21 mouse cellular contexts compared by ENCODE assay signal in the genomic region with DNA sequence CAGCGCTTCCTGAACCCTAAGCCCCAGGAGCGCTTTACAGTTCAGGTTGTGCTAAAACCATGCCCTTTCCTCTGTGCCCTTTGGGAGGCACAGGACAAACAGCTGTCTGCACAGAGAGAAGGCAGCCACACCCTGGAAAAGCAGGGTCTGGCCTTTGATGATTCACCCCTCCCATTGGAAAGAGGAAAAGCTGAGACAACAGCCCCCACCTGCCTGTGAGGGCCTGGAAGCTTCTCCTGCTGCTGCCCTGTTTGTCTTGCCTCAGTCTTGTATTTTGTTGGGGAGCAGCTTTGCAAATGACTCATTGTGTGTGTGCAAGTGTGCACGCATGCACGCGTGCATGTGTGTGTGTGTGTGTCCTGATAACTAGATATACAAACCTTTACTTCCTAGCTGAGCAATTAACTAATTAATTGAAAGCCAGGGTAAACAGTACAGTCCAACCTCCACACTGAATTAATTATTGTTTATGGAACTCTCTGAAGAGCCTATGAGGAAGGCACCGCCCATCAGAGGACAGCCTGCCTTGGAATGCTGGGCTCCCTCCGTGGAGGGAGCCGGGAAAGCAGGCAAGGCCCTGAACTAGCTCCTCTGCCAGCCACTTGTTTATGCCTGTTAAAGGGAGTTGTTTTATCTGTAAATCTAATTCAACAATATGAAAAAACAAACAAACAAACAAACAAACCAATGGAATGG. TPM values are rescaled to one million over a fixed set of nuclear protein-coding genes. Genes with fewer than 3 reads are reported as not detected.
DNase-seq lines count a peak whose midpoint lies in the region; ATAC-seq and TF ChIP-seq lines count a peak whose summit lies in the region.
"Had no signal": no experiment of that assay in that cellular context is flagged by ENCODE, and none has a peak within 500 bp of the region (broad histone marks: within the 10 kb centered on the region; RNA-seq: fewer than 3 reads in every experiment).

No protein-coding gene starts in this region.

- WGBS in kidney, embryonic 15.5 days, result 78% methylated on average over 8 of the region's 8 CpGs
- WGBS in intestine, postnatal 0 days, result 28% methylated on average over 8 of the region's 8 CpGs

- no peak overlapping the region for H3ac ChIP-seq in C2C12 (ENCODE audit: control insufficient read depth, insufficient read length, low read depth)

- DNase-seq in kidney, adult 11 months, result no peak
- peak; percentile 73 for DNase-seq in ES-CJ7 (ENCODE audit: low read depth, low spot score)
- DNase-seq in left cerebral cortex, postnatal 4 days, result no peak
- DNase-seq in right cerebral cortex, postnatal 10 days (ENCODE audit: low spot score in 2 of 2), result no peak
- DNase-seq: cerebellum, adult 9-11 months; gastrocnemius, postnatal 36 days; kidney, adult 18-20 months; kidney, postnatal 36 days; liver, postnatal 0 days; retina, postnatal 1 day had no signal

- H3K4me2 ChIP-seq in kidney, embryonic 15.5 days, result no peak overlapping the region
- no peak overlapping the region for H3K4me2 ChIP-seq in intestine, postnatal 0 days (replicated peaks; ENCODE audit: low read depth)
- H3K4me2 ChIP-seq: hindbrain, embryonic 12.5 days; limb, embryonic 15.5 days; midbrain, embryonic 12.5 days had no signal

- H3K9ac ChIP-seq in kidney, embryonic 15.5 days, result no peak overlapping the region
- H3K9ac ChIP-seq in intestine, postnatal 0 days (ENCODE audit: low read depth, low read length), result no peak overlapping the region
- H3K9ac ChIP-seq: hindbrain, embryonic 12.5 days; limb, embryonic 15.5 days; liver, postnatal 0 days; midbrain, embryonic 12.5 days had no signal

- no peaks in the 10 kb centered on the region for H3K27me3 ChIP-seq in kidney, embryonic 15.5 days
- H3K27me3 ChIP-seq in C2C12 (ENCODE audit: control insufficient read depth, insufficient read depth, insufficient read length), result no peaks in the 10 kb centered on the region
- no peaks in the 10 kb centered on the region for H3K27me3 ChIP-seq in intestine, postnatal 0 days (replicated peaks; ENCODE audit: control insufficient read depth, insufficient read depth, low read length)
- H3K27me3 ChIP-seq: hindbrain, embryonic 12.5 days; limb, embryonic 15.5 days; midbrain, embryonic 12.5 days; Patski had no signal

- intact Hi-C loops in left cerebral cortex, postnatal 4 days (cut with DNase I), result no loop called here

- 0 out of 2 replicates have a peak, but pooled peaks have one; percentile 29 for ATAC-seq in kidney, embryonic 15.5 days (replicated peaks; ENCODE audit: low FRiP score)
- peak; percentile 66 for ATAC-seq in intestine, postnatal 0 days
- ATAC-seq: CD4-positive, CD25-positive, alpha-beta regulatory T cell, adult 4 months; forebrain, embryonic 14.5 days; liver, postnatal 0 days; Patski had no signal

- no peaks in the 10 kb centered on the region for H3K9me3 ChIP-seq in kidney, embryonic 15.5 days (replicated peaks)
- no peaks in the 10 kb centered on the region for H3K9me3 ChIP-seq in intestine, postnatal 0 days (ENCODE audit: control insufficient read depth)
- H3K9me3 ChIP-seq: hindbrain, embryonic 12.5 days; limb, embryonic 15.5 days; midbrain, embryonic 12.5 days had no signal

- H3K79me2 ChIP-seq in C2C12 (ENCODE audit: control insufficient read depth, insufficient read depth), result no peaks in the 10 kb centered on the region

- H3K4me3 ChIP-seq in kidney, embryonic 15.5 days (replicated peaks), result no peak overlapping the region
- no peak overlapping the region for H3K4me3 ChIP-seq in C2C12 (ENCODE audit: insufficient read depth, poor library complexity, severe bottlenecking)
- no peak overlapping the region for H3K4me3 ChIP-seq in intestine, postnatal 0 days (ENCODE audit: low read depth, low read length)
- H3K4me3 ChIP-seq: erythroblast, embryonic 14.5 days; hindbrain, embryonic 12.5 days; limb, embryonic 15.5 days; midbrain, embryonic 12.5 days had no signal

- peaks cover 10% of the 10 kb centered on the region for H3K4me1 ChIP-seq in kidney, embryonic 15.5 days
- no peaks in the 10 kb centered on the region for H3K4me1 ChIP-seq in intestine, postnatal 0 days (replicated peaks; ENCODE audit: control insufficient read depth, insufficient read depth, low read length)
- H3K4me1 ChIP-seq: hindbrain, embryonic 12.5 days had no signal

- no peak overlapping the region for H3K27ac ChIP-seq in kidney, embryonic 15.5 days
- H3K27ac ChIP-seq in intestine, postnatal 0 days (ENCODE audit: low read depth, low read length), result no peak overlapping the region
- H3K27ac ChIP-seq: hindbrain, embryonic 12.5 days; limb, embryonic 15.5 days; macrophage; midbrain, embryonic 12.5 days had no signal

- H3K36me3 ChIP-seq in kidney, embryonic 15.5 days, result no peaks in the 10 kb centered on the region
- H3K36me3 ChIP-seq in C2C12 (ENCODE audit: control insufficient read depth, insufficient read depth), result no peaks in the 10 kb centered on the region
- no peaks in the 10 kb centered on the region for H3K36me3 ChIP-seq in intestine, postnatal 0 days (ENCODE audit: control insufficient read depth, insufficient read depth)
- H3K36me3 ChIP-seq: hindbrain, embryonic 12.5 days; limb, embryonic 15.5 days; midbrain, embryonic 12.5 days had no signal

- H3K79me3 ChIP-seq in C2C12 (ENCODE audit: low read depth), result no peaks in the 10 kb centered on the region

- TF ChIP-seq CTCF in C2C12 (IDR thresholded peaks at IDR 0.05; ENCODE audit: control insufficient read depth, insufficient read depth, insufficient read length), result no peak
- TF ChIP-seq CTCF in intestine, postnatal 0 days (IDR thresholded peaks at IDR 0.05; ENCODE audit: low read depth), result no peak

TF ChIP-seq in C2C12, 6 proteins besides CTCF, POLR2A, EP300 and RAD21:
- TF ChIP-seq FOSL1 (IDR thresholded peaks at IDR 0.05; ENCODE audit: insufficient read depth, low read length, poor library complexity, severe bottlenecking) (no peak), MYOD1 (IDR thresholded peaks at IDR 0.05; ENCODE audit: control insufficient read depth, insufficient read length, low read depth) (peak; percentile 35), CEBPB (IDR thresholded peaks at IDR 0.05; ENCODE audit: low read depth) (no peak)

RNA-seq across cellular contexts. Expression of gene Sipa1l2, which starts 35.4 kb away (rescaled TPM):
- 16.9 and 17.4 TPM in 2 replicates for polyA plus RNA-seq in kidney, embryonic 15.5 days (2015; fragmentation: Nextera tagmentation; extraction: Ambion mirVana)
- polyA plus RNA-seq in C2C12 (2012; fragmentation: generic; extraction: Trizol), result 6.5 TPM
- 4.5 and 5.3 TPM in 2 replicates for polyA plus RNA-seq in intestine, postnatal 0 days (2015; fragmentation: Nextera tagmentation; extraction: Ambion mirVana)
- total RNA-seq in left cerebral cortex, postnatal 4 days (2021), result 10 to 100 TPM; 43.2 to 46.9 TPM
